Mouse (Mus musculus) right cerebral cortex, postnatal 4 days (tissue): ENCODE results near the gene Nfe2.
"Not testable (repeated sequence)": the region's sequence is repeated elsewhere in the genome, so short reads cannot be mapped to it uniquely, and the experiment has no call there.

Experiments used
- DNase-seq: peaks from one replicate; pipeline ENCODE4 v3.0.0-alpha.2; 2022

Nfe2 gene

DNA sequence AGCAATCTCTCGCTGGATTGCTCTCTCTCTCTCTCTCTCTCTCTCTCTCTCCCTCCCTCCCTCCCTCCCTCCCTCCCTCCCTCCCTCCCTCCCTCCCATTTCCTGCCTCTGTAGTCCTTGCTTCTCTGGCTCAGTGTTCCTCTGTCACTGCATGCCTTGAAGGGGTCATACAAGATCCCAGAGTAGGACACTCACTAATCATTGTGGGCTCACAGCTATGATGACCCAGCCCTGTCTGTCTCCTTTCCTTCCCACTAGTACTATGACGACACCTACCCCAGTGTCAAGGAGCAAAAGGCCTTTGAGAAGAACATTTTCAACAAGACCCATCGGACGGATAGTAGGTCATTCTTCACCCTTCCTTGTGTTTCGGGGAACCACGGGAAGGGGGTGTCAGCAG, 32.2 kb upstream of the Nfe2 start:
- no peak for DNase-seq

DNA sequence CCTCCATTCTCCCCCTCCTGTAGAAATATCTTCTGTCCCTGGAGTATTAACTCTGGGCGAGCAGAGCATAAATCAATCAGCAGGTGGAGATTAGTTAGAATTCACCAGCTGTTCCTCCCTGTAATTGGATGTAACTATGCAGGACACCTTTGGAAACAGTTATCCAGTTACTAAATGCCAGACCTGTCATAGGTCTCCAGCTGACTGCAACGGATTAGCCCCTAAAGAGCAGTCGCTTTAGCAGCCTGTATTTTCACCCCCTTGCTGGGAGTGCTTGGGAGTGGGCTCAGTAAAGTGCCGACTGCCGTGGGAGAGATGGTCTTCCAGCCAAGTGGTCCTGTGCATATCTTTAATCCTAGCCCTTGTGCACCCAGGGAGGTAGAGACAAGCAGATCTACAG, 31.4 kb upstream of the Nfe2 start:
- no peak for DNase-seq

DNA sequence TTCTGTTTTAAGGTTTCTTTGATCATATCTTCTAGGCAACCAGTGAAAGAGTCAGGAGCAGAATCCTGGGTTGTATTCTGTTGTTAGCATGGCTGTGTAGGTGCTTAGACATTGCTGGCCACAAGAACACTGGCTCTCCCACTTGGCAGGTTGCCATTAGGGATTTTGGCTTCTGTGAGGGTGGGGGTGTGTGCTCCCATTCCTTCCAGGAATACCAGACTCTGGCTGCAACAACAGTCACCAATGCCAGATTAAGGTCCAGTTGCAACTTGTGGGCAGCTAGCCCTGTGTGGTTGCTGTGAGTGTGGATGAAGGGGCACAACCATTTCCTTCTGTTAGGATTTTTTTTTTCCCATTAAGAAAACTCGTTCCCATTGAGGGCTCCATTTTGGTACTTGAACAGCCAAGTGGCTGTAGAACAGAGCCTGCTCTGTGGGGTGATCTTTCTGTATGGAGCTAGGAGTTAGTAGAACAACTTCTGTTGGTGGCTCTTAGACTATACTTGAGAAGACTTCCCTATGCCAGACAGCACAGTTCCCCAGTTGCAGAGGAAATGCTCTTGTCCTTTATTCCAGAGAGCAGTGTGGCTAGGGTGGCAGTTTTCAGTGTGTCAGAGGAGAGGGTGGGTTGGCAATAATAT, 27.7 kb upstream of the Nfe2 start:
- DNase-seq, result peak; percentile 45

DNA sequence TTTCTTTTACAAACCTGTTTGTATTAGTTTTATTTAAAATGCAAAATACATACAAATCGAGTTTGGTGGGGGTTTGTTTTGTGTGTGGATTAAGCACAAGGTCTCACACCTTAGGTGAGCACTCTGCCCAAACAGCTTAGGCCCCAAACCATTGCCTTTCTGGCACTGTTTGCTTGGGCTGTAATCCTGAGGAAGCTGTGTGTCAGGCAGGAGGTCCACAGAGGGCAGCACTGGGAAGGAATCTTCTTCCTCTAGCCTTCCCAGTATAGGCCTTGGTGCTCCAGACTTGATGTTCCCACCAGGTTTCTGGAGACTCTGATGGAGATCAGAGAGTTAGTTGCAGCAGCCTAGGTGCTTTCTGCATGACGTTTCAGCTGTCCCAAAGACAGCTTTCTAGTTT, 26.4 kb upstream of the Nfe2 start:
- no peak for DNase-seq

DNA sequence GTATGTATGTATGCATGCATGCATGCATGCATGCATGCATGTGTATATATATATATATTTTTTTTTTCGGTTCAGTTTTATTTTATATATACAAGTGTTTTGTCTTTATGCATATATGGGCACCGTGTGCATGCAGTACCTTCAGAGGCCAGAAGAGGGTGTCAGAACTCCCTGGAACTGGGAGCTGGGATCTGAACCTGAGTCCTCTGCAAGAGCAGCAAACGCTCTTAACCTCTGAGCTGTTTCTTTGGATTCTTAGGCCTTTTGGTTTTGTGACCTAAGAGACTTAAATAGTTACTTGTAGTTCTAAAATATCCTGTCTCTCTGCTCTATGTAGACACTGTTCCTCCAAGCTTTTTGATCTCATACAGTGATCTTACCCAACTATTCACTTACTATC, 25.9 kb upstream of the Nfe2 start:
- peak; percentile 64 for DNase-seq

DNA sequence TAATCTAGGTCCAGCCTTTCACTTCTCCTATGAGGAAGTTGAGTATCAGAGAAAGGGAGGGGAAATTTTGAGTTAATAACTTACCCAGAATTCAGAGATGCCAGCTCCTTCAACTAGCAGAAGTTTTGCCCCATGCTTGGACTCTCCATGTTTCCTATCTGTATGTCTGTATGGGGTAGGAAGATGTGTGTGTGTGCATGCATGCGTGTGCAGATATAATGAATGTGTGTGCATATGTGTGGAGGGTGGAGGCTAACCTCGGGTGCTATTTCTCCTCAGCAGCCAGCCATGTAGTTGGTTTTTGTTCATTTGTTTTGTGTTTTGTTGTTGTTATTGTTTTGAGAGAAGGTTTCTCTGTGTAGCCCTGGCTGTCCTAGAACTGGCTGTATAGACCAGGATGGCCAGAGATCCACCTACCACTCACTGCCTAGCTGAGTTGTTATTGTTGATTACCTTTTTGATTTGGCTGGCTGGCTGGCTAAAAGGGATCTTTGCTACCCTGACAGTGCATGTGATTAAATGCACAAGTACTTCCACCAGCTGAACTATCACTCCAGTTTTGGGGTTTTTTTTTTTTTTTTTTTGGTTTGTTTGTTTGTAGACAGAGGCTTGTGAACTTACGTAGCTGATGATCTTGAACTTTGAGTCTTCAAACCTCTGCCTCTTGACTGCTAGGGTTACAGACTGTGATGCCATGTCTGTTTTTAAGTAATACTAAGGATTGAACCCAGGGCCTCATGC, 23.4 kb upstream of the Nfe2 start:
- no peak for DNase-seq

DNA sequence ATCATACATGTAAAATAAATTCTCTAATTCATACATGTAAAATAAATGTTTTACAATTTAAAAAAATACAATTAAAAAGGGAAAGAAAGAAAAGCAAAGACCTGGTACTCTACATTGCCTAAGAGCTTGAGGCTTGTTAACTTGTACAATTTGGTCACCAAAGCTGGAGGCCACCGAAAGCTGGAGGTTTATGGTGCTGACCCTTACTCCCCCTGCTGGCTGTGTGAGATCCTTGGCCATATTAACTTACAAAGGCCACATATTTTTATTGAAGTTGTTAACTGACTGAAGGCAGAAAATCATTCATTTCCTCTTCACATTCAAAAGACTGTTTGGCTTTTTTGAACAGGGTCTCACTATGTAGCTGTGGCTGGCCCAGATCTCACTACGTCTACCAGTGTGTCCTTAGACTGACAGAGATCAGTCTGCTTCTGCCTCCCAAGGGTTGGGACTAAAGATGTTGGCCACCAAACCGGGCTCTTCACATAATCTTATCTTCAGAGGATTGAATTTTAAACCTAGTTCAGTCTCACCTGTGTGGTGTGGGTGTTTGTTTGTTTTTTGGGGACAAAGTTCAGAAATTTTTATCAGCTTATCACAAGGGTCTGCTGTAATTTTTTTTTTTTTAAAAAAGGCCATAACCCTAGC, 22.7 kb upstream of the Nfe2 start:
- no peak for DNase-seq

DNA sequence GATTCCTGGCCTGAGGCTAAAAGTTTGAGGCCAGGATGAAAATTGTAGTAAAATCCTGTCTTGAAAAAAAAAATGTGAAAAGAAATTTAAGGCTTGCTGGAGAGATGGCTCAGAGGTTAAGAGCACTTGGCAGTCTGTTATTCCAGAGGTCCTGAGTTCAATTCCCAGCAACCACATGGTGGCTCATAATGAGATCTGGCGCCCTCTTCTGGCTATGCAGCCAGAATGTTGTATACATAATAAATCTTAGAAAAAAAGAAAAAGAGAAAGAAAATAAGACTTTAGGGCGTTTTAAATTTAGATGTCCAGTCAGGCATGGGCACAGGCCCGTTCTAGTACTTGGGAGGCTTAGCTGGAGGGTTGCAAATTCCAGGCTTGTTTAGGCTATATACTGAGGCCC, 21.5 kb upstream of the Nfe2 start:
- no peak for DNase-seq

DNA sequence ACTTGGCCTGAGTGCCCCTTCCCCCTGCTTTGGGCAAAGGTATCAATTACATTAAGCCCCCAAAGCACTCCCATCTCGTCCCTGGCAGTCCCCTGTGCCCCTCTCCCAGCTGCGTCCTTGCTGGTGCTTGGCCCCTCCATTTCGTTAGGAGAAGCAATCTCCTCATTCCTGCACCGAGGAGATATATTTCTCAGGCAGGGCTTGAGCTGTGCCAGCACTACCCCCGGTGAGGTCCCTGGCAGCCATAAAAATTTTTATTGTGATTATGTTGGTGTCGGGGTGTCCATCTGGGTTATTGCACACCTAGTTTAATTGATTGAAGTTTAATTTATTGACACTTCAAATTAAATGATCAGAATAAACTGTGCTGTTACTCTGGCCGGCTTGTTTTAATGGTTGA, 19.7 kb upstream of the Nfe2 start:
- DNase-seq, result no peak

DNA sequence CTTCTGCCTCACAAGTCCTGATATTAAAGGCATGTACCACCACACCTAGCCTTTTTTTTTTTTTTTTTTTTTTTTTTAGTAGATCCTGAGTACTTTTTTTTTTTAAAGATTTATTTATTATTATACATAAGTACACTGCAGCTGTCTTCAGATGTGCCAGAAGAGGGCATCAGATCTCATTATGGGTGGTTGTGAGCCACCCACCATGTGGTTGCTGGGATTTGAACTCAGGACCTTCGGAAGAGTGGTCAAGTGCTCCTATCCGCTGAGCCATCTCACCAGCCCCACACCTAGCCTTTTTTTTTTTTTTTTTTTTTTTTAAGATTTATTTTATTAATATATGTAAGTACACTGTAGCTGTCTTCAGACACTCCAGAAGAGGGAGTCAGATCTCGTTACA, 17.7 kb upstream of the Nfe2 start:
- DNase-seq, result not testable (repeated sequence)

DNA sequence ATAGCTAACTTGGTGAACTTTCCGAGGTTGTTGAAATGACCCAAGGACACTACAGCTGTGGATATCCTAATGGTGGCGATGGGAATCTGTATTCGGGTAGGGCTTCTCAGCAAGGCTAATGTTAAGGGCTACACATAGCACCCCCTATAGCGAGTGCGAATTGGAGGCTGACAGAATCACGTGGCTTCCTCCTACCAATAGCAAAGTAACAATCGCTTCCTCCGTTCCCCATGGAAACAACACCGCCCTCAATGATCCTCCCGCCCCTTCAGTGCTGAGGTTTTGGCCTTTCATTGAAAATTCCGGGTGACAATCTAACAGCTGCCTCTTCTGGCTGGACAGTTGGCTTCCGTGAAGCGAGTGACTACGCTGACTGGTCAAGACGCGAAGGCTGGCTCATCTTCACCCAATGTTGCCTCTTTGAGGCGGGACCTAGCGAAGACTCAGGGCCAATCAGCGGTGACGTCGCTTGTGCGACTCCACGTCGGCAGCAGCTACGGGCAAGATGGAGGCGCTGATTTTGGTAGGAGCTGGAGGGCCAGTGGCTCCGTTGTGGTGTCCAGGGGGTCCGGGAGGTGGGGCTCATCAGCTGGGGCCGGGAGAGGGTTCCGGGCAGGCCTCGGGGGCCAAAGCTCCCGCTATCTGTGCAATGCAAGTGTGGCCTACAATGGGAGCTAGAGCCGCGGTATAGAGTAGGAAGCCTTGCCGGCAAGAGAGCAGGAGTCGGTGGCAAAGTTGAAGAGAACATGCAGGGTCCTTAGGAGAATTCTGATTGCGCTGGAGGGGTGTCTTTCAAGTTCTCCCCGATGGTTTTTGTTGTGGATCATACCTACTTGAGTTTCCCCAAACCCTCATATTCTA, 14.4 kb upstream of the Nfe2 start, which contains the start of gene Copz1:
Gene Copz1, plus strand, starts transcription at position 296 of the 861 bp plus-strand sequence.
- DNase-seq, result peak; percentile 88

DNA sequence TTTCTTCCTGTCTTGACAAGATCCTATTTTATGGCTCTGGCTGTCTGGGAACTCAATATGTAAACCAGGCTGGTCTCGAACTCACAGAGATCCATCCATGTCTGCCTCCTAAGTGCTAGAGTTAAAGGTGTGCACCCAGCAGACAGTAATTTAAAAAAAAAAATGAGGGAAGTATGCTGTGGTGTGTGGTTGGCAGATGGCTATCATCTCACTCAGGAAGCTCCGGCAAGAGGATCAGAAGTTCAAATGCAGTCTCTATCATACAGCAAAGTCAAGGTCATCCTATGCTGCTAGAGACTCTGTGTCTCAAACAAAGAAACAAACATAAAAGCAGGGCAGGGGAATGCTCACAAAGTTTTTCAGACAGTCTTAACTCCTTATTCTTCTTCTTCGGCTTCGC, 10.7 kb upstream of the Nfe2 start:
- DNase-seq, result no peak

DNA sequence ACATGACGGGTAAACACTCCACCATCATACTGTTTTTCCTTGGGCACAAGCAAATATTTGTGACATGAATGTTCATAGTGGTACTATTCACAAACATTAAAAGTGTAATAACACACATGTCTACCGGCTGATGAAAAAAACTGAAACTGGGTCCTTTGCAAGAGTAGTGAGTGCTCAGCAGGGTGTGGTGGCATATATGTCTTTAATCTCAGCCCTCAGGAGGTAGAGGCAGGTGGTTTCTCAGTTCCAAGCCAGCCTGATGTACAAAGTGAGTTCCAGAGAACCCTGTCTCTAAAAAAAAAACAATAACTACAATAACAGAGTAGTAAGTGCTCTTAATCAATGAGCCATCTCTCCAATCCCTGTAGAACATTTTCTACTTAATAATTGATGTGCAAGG, 6.6 kb upstream of the Nfe2 start:
- no peak for DNase-seq

DNA sequence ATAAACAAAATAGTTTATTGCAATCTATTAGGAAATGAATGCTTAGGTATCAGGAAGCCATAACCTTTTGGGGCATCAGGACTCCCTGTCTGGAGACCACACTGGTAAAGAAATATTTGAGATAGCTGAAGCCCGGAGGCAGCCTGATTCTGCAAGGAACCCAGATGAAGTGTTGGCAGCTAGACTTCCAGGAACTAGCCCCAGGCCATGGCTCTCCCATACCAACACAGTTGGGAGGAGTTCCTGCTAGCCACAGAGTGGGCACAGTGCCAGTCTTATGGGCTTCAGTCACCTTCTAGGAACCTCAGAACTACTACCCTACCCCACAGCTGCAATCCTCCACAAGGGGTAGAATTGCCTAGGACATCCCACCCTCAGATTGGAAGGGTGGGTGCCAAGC, 1.8 kb upstream of the Nfe2 start:
- no peak for DNase-seq

DNA sequence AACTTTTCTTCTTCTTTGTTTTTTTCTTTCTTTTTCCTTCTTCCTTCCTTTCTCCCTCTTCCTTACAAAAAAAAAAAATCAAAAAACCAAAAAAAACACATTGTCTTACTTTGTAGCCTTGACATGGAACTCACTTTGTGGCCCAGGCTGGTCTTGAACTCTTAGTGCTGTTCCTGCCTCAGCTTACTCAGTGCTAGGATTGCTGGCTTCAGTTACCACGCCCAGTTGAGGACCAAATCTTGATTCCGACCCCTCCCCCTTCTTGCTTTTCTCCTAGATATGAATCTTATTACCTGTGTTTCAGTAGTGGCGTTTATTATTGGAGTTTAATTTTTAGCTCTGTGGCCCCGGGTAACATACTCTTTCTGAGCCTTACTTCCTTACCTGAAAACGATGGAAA, 959 bp upstream of the Nfe2 start:
- DNase-seq, result no peak

DNA sequence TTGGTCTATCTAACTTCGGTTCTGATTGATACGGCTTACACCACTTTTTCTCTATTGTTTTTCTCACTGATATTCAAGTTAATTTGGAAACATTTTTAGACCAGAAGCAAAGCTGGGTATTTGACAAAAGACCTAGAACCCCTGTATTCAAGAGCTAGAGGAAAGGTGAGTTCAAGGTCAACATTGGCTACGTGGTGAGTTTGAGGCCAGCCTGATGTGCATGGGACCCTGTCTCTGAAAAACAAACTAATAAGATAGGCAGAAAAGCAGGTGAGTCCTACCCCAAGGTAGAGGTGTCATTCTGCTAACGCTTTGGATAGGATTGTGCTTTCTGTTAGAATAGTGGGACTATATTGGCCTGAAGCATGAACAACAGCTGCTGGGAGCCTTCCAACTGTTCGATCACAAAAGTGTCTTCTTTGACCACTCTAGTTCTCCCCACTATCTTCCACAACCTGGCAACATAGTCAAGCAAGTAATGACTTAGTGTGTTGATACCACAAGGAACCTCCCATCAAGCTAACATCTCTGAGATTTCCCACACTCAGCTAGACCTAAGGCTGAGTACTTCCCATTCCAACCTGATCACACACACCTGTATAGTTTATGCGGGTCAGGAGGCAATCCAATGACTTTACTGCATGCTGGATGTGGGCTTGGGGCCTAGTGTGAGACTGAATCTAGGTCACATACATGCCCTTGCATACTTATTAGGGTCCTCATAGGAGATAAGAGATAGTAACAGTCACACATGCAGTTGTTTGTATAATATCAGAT, 1.8 kb downstream of the Nfe2 start:
- no peak for DNase-seq

DNA sequence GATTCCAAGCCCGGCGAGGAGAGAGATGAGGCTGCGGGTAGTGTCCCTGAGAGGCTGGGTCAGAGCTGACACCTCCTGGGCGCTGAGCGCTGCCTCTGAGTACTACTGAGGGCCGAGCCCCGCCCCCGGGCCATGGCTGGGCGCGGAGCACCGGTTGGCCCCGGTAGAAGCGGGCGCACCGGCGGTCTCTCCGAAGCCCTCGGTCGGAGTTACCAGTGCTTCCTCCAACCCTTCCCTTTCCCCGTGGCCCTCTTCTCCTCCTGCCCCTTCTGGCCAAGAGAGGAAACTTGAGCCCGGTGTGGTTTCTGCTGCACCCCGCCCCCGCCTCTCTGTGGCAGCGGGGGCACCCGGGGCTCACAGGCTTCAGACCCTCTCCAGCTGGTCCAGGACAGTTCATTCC, 3.0 kb downstream of the Nfe2 start:
- peak; percentile 12 for DNase-seq

DNA sequence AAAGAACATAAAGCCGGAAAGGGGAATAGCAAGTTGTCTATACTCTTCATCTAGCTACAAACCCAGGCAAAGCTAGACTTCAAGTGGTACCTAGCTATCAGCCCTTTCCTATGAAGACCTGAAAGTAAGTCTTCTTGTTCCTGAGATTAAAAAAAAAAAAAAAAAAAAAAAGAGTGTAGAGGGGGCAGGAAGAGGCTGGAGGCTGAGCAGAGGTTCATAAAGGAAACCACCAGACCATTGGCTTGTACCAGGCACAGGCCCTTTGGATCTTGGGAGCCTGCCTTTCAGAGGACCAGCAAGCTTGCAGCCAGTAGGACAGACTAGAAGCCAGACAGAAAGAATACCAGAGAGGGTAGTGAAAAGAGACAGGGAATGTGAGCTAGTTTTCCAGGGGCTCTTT, 4.9 kb downstream of the Nfe2 start:
- no peak for DNase-seq

DNA sequence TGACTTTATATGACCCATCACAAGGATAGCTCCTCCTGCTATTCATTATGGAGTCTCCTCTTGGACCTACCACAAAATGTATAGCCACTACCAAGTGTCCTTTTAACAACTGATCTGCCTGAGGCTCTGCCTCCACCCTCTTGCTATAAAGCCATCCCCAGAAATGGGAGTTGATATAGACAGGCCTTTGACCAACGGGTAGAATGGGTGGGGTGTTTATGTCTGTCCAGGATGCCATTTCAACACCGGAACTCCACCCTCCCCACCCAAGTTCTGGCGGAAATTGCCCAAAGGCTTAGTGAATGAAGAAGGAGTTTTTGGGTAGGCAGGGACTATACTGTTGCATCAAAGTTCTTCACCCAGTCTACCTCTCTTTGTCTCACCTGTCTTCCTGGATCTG, 5.5 kb downstream of the Nfe2 start:
- DNase-seq, result no peak

DNA sequence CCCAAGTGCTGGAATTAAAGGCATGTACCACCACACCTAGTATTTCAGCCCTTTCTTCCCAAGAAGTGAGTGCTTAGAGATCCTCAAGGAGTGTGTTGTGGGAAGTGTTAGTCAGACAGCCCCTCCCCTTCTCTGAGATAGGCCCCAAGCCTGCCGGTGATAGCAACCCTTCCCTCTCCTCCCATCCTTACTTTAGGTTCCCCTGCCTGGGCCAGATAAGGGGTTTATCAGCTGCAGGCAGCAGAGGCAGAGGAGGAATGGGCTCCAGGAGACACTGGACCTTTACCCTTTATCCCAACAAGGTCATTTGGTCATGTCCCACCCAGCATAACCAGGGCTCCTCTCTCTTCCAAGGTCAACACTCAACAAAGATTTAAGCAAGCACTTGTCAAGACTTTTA, 6.6 kb downstream of the Nfe2 start:
- no peak for DNase-seq

DNA sequence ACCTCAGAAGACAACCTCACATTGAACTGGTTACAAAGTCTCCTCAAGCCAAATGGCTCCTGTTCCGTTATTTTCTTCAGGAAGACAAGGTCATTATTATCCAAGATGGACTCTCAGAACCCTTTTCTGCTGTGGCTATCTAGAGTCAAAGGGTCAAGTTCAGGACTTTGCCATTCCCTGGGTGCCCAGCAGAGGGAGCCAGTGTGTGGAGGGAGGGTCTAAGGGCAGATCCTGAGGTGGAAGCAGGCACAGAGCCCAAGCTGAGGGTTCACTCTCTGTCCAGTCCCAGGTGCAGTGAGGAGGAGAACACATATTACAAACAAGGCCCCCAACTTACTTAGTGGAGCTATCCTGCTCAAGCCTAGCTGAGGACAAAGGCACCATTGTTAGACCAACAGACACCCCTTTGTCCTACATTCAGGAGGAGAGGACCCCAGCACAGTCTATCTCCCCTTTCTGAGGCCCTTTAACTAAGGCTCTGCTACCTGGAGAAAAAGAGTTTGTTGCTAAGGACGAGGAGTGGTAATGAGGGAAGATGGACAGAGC, 7.9 kb downstream of the Nfe2 start:
- DNase-seq, result peak; percentile 63

DNA sequence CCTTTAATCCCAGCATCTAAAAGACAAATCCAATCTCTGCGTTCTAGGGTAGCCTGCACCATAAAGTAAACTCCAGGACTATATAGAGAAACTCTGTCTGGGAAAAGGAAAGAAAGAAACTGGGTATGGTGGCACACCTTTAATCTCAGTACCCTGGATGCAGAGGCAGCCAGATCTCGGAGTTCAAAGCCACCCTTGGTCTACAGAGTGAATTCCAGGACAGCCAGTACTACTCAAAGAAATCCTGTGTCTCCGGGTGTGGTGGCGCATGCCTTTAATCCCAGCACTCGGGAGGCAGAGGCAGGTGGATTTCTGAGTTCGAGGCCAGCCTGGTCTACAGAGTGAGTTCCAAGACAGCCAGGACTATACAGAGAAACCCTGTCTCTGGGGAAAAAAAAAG, 8.7 kb downstream of the Nfe2 start:
- not testable (repeated sequence) for DNase-seq
